Mouse (Mus musculus) neural tube, embryonic 11.5 days (tissue): ENCODE data around the gene Foxn2. TPM values are rescaled to one million over a fixed set of nuclear protein-coding genes. Genes with fewer than 3 reads are reported as not detected.
A peak's percentile ranks its signal among the peaks of the same experiment; 100 is the strongest.

ENCODE experiments used
- ATAC-seq: fragments of 200-750 bp; cut with Nextera tagmentation; 2 replicates; pipeline ENCODE4 v1.8.0; 2017; ENCODE audit warnings: moderate number of reproducible peaks, mild to moderate bottlenecking, moderate TSS enrichment, moderate library complexity; ENCODE audit not compliant: insufficient read depth, low FRiP score, low TSS enrichment
- DNase-seq: peaks from one replicate; pipeline ENCODE4 v3.0.0-alpha.2; 2015; ENCODE audit warnings: low spot score
- H3K27ac ChIP-seq: fragments of 300-500 bp; sonication (generic); 2 replicates; pipeline ENCODE4 v1.5.1; 2014; ENCODE audit warnings: low read depth, mild to moderate bottlenecking, low read length
- H3K27me3 ChIP-seq: fragments of 300-500 bp; sonication (generic); 2 replicates; pipeline ENCODE4 v1.6.1; 2014; ENCODE audit warnings: mild to moderate bottlenecking, low read length, mixed read lengths; ENCODE audit not compliant: control insufficient read depth, insufficient read depth
- H3K36me3 ChIP-seq: fragments of 300-500 bp; sonication (generic); 2 replicates; pipeline ENCODE4 v1.6.1; 2014; ENCODE audit warnings: mild to moderate bottlenecking, low read length, moderate library complexity, mixed read lengths; ENCODE audit not compliant: control insufficient read depth, insufficient read depth
- H3K4me1 ChIP-seq: fragments of 300-500 bp; sonication (generic); 2 replicates; pipeline ENCODE4 v1.6.1; 2014; ENCODE audit warnings: low read length, mixed read lengths; ENCODE audit not compliant: control insufficient read depth, insufficient read depth
- H3K4me2 ChIP-seq: fragments of 300-500 bp; sonication (generic); 2 replicates; pipeline ENCODE4 v1.6.1; 2014; ENCODE audit warnings: low read depth, mild to moderate bottlenecking, moderate library complexity
- H3K4me3 ChIP-seq: fragments of 300-500 bp; sonication (generic); 2 replicates; pipeline ENCODE4 v1.5.1; 2014; ENCODE audit warnings: low read depth, low read length
- H3K9ac ChIP-seq: fragments of 300-500 bp; sonication (generic); 2 replicates; pipeline ENCODE4 v1.6.1; 2014; ENCODE audit warnings: mild to moderate bottlenecking, low read length
- H3K9me3 ChIP-seq: fragments of 300-500 bp; sonication (generic); 2 replicates; pipeline ENCODE4 v1.6.1; 2016; ENCODE audit warnings: low read length; ENCODE audit not compliant: control insufficient read depth
- WGBS: fragments of 180-500 bp; shearing (Covaris S2); extraction: QIAGEN DNeasy Blood & Tissue Kit; methylation state at CpG from one replicate; pipeline ENCODE4 v1.1.7; 2014; 5-methylcytosine and 5-hydroxymethylcytosine counted together
- polyA plus RNA-seq: library from polyadenylated mRNA; unstranded; fragments of >200 nt; fragmentation: Nextera tagmentation; extraction: Ambion mirVana; gene quantifications from 2 replicates; pipeline ENCODE4 v1.2.1, GENCODE M21; 2014

Gene Foxn2
- polyA plus RNA-seq, 1 experiment from 2014 or later, result 8.3 TPM

- no peaks in the 10 kb centered on the region for H3K9me3 ChIP-seq
- DNase-seq (no peak), ATAC-seq (no peak)
- 65% methylated on average over 6 of the region's 6 CpGs for WGBS
- H3K4me2 ChIP-seq, result peak overlapping the region; percentile 19; the same call in 1 of the 2 replicates
- H3K36me3 ChIP-seq, result no peaks in the 10 kb centered on the region; the same call in 1 of the 2 replicates
- H3K4me3 ChIP-seq, result no peak overlapping the region
- H3K9ac ChIP-seq, result no peak overlapping the region
- peaks cover 9% of the 10 kb centered on the region; the same call in 1 of the 2 replicates for H3K4me1 ChIP-seq
- H3K27me3 ChIP-seq, result no peaks in the 10 kb centered on the region
- H3K27ac ChIP-seq, result no peak overlapping the region
These were observed 90.7 kb downstream of the Foxn2 start for GRCm38 (mm10) chr17:88531176-88531575.

GRCm38 (mm10) chr17:88537842-88538430, 97.4 kb downstream of the Foxn2 start:
- Histone ChIP-seq H3K9me3 (no peaks in the 10 kb centered on the region), H3K4me3 (no peak overlapping the region), H3K4me2 (no peak overlapping the region), H3K4me1 (0 out of 2 replicates have a peak, but pooled peaks cover 4% of the 10 kb centered on the region), H3K27me3 (no peaks in the 10 kb centered on the region), H3K36me3 (no peaks in the 10 kb centered on the region; the same call in 1 of the 2 replicates), H3K9ac (no peak overlapping the region), H3K27ac (no peak overlapping the region)
- ATAC-seq (no peak), DNase-seq (no peak)
- whole genome bisulfite sequencing, result 85% methylated on average over 8 of the region's 8 CpGs

Other genes with a start within 250 kb of the Foxn2 start
- gene Ppp1r21, start 89.4 kb downstream of the Foxn2 start, polyA plus RNA-seq, result 25.6 and 29.3 TPM in 2 replicates
- 2.8 and 4.0 TPM in 2 replicates for gene Ston1, start 157.0 kb downstream of the Foxn2 start, polyA plus RNA-seq
- 0.31 TPM in 2 replicates for gene Gtf2a1l, start 227.9 kb downstream of the Foxn2 start, polyA plus RNA-seq